Mouse (Mus musculus): ENCODE results near the gene Cpsf7.
"Not testable (repeated sequence)": the region's sequence is repeated elsewhere in the genome, so short reads cannot be mapped to it uniquely, and the experiment has no call there.

Cpsf7 gene

DNA sequence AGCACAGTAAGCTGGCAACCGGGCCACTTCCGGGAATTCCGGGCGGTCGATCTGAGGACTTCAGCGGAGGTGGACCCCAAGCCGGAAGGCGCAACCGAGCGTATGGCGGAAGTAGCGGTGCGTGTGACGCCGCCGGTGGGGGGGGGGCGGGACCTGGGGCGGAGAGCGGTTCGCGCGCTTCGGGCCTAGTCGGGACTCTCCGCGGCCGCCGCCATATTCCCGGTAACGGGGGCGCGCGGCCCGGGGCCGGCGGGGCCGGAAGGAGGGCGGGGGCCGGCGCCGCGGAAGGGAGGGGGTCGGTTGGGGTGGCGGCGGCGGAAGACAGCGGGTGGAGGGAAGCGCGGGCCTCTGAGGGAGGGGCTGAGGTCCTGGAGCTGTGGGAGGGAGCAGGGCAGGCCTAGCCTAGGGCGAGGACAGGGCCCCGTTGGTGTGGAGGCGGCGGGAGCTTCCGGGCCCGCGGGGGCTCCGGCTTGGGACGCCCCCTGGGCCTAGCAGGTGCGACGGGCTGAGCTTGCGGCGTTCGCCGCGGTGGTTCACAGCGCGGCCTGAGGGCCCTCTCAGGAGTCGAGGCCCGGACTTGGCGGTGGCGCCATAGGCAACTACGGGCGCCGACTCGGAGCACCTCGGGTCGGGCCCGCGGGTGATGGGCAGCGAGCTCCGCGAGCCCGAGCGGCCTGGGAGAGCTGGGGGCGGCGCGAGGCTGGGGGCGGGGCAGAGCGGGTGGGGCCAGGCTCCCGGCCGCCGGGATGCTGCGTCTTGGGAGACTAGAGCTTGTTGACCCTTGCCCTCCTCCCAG, at the start of gene Cpsf7:
Gene Cpsf7 (plus strand): TSS at position 161 of the 796 bp plus-strand sequence.
- DNase-seq (ENCODE audit: low spot score in 2 of 2): peak; percentile 76 to 91

DNA sequence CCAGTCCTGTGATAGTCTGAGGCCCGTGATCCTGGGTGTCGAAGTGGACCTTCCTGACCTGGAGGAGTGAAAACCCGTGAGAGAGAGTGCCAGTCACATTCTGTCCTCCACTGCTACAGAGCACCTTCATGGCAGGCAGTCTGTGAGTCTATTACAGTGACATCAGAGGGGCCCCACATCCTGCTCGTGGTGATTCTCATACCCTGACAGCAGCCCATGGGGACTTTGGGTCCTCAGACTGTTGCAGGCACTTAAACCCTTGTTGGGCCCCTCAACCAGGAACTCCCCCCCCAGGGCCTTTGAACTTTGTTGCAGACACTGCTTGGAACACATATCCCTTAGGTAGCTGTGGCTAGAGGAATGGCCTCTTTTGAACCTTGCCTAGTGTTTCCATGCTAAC, 45.5 kb upstream of the Cpsf7 start:
- no peak for DNase-seq (ENCODE audit: low spot score in 2 of 2)

- DNase-seq (ENCODE audit: low spot score in 2 of 2): no peak
These were observed 42.4 kb upstream of the Cpsf7 start, which contains the start of gene Ppp1r32 for GRCm38 (mm10) chr19:10482703-10483102. TSS of gene Ppp1r32 (minus strand) at chr19:10482928.

DNA sequence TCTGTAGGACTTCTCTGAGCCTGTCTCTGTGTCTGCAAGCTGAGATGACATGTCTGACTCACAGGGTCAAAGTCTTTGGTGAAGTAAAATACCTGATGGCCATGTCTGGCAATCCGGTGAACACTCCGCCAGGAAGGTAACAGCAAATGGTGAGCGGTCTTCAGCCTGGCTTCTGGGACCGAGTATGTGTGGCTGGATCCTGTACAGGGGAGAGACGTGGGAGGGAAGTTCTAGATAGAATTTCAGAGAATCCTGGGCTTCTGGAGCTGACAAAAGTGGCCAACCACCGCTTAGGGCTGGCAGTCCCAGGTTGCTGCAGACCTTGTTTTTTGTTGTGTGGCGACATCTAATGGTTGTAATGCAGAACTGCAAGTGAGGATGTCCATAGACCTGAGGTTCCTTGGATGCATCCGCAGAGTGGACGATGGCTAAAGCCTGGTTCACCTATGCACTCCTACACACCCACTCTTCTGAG, 38.8 kb upstream of the Cpsf7 start:
- peak; percentile 23 to 39 for DNase-seq (ENCODE audit: low spot score in 2 of 2)

GRCm38 (mm10) chr19:10495670-10496069, 29.4 kb upstream of the Cpsf7 start:
- DNase-seq (ENCODE audit: low spot score in 2 of 2): no peak

- no peak for DNase-seq (ENCODE audit: low spot score in 2 of 2)
These were observed 28.1 kb upstream of the Cpsf7 start for GRCm38 (mm10) chr19:10496976-10497375.

- no peak for DNase-seq (ENCODE audit: low spot score in 2 of 2)
These were observed 27.4 kb upstream of the Cpsf7 start for GRCm38 (mm10) chr19:10497512-10498160.

DNA sequence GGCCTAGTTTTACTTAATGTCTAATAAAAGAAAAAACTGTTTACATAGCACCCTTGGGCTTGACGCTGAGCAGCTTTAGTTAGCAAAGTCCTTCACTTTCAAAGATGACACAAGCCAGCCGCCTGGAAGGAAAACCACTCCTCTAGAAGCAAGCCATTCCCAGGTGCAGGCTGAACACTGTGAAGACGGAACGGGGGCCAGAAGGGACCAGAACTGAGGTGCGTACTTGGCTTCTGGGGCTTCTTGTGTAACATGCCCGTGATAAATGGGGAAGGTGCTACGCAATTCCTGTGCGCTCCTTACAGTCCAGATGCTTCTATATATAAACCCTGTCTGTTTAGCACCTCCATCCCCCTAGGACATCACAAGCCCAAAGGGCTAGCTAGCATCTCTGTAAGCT, 24.5 kb upstream of the Cpsf7 start:
- no peak for DNase-seq (ENCODE audit: low spot score in 2 of 2)

DNA sequence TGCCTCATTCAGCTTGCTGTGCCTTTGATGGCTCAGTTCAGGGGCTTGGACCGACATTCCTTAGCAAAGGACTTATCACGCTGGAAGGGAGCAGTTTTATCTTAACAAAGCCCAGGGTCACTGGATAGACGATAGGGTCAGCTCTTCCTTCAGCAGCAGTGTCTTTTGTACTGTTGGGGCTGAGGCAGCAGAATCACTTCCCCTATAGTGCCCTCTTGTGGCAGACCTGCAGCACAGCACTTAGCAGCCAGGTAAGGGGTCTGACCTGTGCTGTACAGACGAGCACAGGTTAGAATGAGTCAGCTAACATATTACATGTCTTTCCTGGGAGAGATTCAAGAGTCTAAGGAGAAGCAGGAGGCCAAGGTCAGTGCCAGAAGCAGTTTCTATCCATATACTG, 22.5 kb upstream of the Cpsf7 start:
- peak in 1 of 2 experiments; percentile 26 for DNase-seq (ENCODE audit: low spot score in 2 of 2)

DNA sequence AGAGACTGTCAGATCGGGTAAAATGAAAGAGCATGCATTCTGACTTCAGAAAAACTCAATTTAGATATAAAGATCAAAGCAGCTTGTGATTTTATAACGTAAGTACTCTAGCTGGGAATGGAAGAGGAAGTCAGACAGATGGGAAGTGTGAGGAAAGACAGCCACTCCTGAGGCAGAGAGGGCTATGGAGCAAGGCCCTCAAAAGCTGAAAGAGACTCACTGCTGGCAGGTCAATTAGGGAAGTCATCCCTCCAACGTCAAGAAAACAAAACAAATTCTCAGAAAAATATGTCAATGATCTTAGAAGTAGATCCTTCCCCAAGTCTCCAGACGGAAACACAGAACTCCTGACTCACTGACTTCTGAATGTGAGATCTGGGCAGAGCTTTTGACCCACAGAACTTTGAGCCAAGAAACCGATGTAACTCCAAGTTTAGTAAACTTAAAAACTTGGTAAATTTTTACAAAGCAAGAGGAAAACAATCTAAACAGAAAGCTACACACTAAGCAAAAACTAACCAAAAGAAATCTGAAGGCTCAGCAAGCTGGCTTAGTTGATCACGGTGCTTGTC, 14.2 kb upstream of the Cpsf7 start:
- no peak for DNase-seq (ENCODE audit: low spot score in 2 of 2)

DNA sequence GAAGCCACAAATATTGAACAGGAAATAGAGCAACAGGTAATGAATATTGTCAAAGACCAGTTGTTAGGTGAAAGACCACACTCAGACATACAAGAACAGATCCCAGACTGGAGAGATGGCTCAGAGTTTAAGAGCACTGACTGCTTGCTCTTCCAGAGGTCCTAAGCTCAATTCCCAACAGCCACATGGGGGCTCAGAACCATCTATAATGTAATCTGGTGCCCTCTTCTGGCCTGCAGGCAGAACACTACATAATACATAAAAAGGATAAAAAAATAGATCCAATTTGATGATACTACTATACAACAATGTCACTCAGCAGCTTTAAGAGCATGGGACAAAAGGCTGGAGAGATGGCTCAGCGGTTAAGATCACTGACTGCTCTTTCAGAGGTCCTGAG, 4.7 kb upstream of the Cpsf7 start:
- DNase-seq (ENCODE audit: low spot score in 2 of 2): no peak

GRCm38 (mm10) chr19:10521926-10522325, 3.1 kb upstream of the Cpsf7 start:
- no peak for DNase-seq (ENCODE audit: low spot score in 2 of 2)

DNA sequence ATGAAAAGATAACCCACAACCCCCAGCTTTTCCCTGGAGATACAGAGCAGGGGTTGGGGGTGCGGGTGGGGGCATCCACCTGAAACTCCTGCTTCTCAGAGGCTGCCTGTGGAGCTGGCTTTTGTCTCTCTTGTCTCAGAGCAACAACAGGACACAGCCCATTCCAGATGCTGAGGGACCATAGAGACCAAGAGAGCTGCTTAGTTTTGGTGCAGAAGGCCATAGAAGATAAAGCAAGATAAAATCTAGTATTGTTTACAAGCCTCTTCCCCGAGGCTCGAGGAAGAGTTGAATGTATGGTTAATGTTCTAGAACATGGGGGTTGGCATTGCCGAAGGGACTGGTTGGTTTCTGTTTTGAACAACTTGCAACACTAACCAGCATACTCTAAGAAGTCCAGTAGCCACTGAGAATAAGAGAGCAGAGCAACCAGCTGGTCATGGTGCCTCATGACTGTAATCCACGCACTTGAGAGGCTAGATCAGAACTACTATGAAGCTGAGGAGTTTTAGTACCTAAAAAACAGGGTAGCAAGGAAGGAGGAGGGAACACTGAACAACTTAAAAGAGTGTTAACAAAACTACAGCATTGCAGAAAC, 1.5 kb upstream of the Cpsf7 start:
- DNase-seq (ENCODE audit: low spot score in 2 of 2): no peak

DNA sequence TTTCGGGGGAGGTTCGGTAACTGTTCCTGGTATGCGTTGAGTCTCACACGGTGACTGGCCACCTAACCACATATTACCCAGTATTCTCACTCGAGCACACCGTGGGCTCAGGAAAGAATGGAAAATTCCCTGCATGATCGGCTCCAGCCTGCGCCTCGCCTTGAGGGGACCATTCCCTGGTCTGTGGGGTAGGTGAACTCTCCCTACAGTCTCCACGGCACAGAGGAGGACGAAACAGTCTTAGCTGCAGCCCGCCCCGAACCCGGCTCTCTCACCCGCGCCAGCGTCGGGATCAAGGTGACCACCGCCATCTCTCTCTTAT, 321 bp upstream of the Cpsf7 start:
- no peak for DNase-seq (ENCODE audit: low spot score in 2 of 2)

DNA sequence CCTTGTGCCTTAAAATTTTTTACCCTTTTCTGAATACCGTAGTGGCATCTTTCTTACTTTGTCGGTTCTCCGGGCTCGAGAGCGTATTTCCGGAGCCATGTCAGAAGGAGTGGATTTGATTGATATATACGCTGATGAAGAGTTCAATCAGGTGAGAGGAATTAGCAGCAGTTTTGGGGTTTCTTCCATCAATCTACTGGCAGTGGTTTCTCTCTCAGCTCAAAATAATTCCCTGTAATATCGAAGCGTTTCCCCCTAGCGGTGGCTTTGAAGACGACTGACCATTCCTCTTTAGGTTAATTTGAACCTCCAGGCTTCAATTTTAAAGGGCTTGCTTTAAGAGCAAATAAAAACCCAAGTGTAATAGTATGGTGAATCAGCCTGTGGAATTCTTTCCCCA, 844 bp downstream of the Cpsf7 start, which contains the start of gene Sdhaf2:
Gene Sdhaf2 (minus strand): TSS at position 233 of the 400 bp plus-strand sequence.
- no peak for DNase-seq (ENCODE audit: low spot score in 2 of 2)

DNA sequence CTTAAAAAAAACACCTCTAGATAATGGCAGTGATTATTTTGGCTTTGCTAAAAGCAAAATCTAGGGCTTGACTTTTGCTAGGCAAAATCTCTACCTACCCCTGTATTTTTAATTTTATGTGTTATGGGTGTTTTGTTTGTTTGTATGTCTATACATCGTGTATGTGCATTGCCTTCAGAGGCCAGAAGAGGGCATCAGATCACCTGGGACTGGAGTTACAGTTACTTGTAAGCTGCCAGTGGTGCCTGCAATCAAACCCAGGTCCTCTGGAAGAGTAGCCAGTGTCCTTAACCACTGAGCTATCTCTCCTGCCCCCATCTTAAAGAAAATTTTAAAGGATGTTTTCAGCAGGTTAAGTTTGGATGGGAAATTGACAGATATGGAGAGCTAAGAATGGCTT, 5.0 kb downstream of the Cpsf7 start:
- no peak for DNase-seq (ENCODE audit: low spot score in 2 of 2)

GRCm38 (mm10) chr19:10539454-10539853, 14.4 kb downstream of the Cpsf7 start:
- no peak for DNase-seq (ENCODE audit: low spot score in 2 of 2)

GRCm38 (mm10) chr19:10555624-10556510, 30.8 kb downstream of the Cpsf7 start, which contains the start of gene Tmem216:
TSS of gene Tmem216 (minus strand) at chr19:10556238.
- DNase-seq (ENCODE audit: low spot score in 2 of 2): peak; percentile 79 to 83

DNA sequence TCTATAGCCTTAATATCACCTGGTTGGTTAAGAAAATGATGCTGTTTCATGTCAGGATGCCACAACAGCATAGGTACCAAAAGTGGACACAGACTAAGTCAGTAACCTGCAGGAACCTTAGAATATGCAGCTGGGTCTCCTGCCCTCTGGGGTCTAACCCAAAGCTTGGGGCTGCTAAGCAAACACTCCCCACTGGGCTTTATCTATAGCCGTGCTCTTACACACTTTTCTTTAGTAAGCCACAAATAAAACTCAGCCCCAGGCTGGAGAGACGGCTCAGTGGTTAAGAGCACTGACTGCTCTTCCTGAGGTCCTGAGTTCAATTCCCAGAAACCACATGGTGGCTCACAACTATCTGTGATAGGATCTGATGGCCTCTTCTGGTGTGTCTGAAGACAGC, 31.9 kb downstream of the Cpsf7 start:
- no peak for DNase-seq (ENCODE audit: low spot score in 2 of 2)

GRCm38 (mm10) chr19:10557430-10557829, 32.4 kb downstream of the Cpsf7 start:
- DNase-seq (ENCODE audit: low spot score in 2 of 2): no peak

- DNase-seq (ENCODE audit: low spot score in 2 of 2): not testable (repeated sequence)
These were observed 32.8 kb downstream of the Cpsf7 start for GRCm38 (mm10) chr19:10557837-10558375.
